Mouse (Mus musculus) CH12.LX (cell line): Measurements from ENCODE around the gene Tmem110. TPM values are rescaled to one million over a fixed set of nuclear protein-coding genes. Genes with fewer than 3 reads are reported as not detected.

Experiments used
- DNase-seq: peaks from one replicate; pipeline ENCODE4 v3.0.0-alpha.2; 2013; ENCODE audit errors: extremely low read depth
- H3K27ac ChIP-seq: 2 replicates; pipeline ENCODE4 v1.5.1; 2012; ENCODE audit warnings: low read depth, mild to moderate bottlenecking, control low read depth, moderate library complexity; ENCODE audit not compliant: insufficient read depth
- H3K27me3 ChIP-seq: replicated peaks from 2 replicates; pipeline ENCODE3; 2012; ENCODE audit warnings: inconsistent platforms
- H3K36me3 ChIP-seq, 2 experiments: replicated peaks in 1 of 2; 2 replicates each; pipeline versions ENCODE3 to v1.6.1; 2012; ENCODE audit warnings: inconsistent platforms in 1 of 2, low read length in 1 of 2, mild to moderate bottlenecking in 1 of 2, mixed read lengths in 1 of 2, moderate library complexity in 1 of 2; ENCODE audit not compliant: control insufficient read depth in 1 of 2, insufficient read depth in 1 of 2
- H3K4me1 ChIP-seq, 2 experiments: 2 replicates each; pipeline ENCODE4 v1.6.1; 2012; ENCODE audit warnings: inconsistent platforms in 1 of 2, moderate library complexity in 1 of 2; ENCODE audit not compliant: insufficient read depth in 2 of 2, control insufficient read depth in 1 of 2
- H3K4me2 ChIP-seq: 2 replicates; pipeline ENCODE4 v1.6.1; 2012; ENCODE audit warnings: low read depth, mild to moderate bottlenecking, control low read depth; ENCODE audit not compliant: poor library complexity, insufficient read depth, severe bottlenecking
- H3K4me3 ChIP-seq, 3 experiments: fragments of 150-350 bp in 1 of 3; sonication (generic) in 1 of 3; replicated peaks in 1 of 3; 2 replicates each; pipeline versions ENCODE3 to v1.5.1; 2011 to 2012; ENCODE audit warnings: low read depth in 2 of 3, low read length in 2 of 3, mild to moderate bottlenecking in 2 of 3, moderate library complexity in 2 of 3, control low read depth in 1 of 3, improper control_type of control experiment in 1 of 3, inconsistent platforms in 1 of 3, mixed read lengths in 1 of 3; ENCODE audit not compliant: poor library complexity in 1 of 3
- H3K79me2 ChIP-seq: replicated peaks from 2 replicates; pipeline ENCODE4 v1.6.1; 2012; ENCODE audit warnings: mild to moderate bottlenecking, moderate library complexity; ENCODE audit not compliant: control insufficient read depth, poor library complexity, insufficient read depth, severe bottlenecking; ENCODE audit errors: extremely low read depth
- H3K9ac ChIP-seq: 2 replicates; pipeline ENCODE4 v1.6.1; 2012; ENCODE audit warnings: low read depth, mild to moderate bottlenecking, control low read depth, moderate library complexity; ENCODE audit not compliant: insufficient read depth
- H3K9me3 ChIP-seq: replicated peaks from 2 replicates; pipeline ENCODE3; 2012; ENCODE audit warnings: low read length, inconsistent platforms, mixed read lengths
- BHLHE40 ChIP-seq: IDR thresholded peaks from 2 replicates; pipeline ENCODE4 v1.6.1; 2011; ENCODE audit warnings: mild to moderate bottlenecking, low read depth, low read length, improper control_type of control experiment
- CTCF ChIP-seq, 2 experiments: IDR thresholded peaks in 1 of 2; conservative IDR thresholded peaks in 1 of 2; 2 replicates each; pipeline ENCODE4 v1.5.1; 2011 to 2012; ENCODE audit warnings: low read depth in 2 of 2, low read length in 2 of 2, improper control_type of control experiment in 1 of 2, inconsistent platforms in 1 of 2, mild to moderate bottlenecking in 1 of 2, moderate library complexity in 1 of 2
- ELF1 ChIP-seq: IDR thresholded peaks from 2 replicates; pipeline ENCODE4 v1.6.1; 2014; ENCODE audit warnings: low read depth, mild to moderate bottlenecking, inconsistent platforms, low read length, improper control_type of control experiment
- HCFC1 ChIP-seq: IDR thresholded peaks from 2 replicates; pipeline ENCODE4 v1.6.1; 2012; ENCODE audit warnings: low read depth, mild to moderate bottlenecking, inconsistent platforms, low read length, improper control_type of control experiment
- JUN ChIP-seq: IDR thresholded peaks from 2 replicates; pipeline ENCODE4 v1.6.1; 2011; ENCODE audit warnings: low read depth, mild to moderate bottlenecking, low read length, improper control_type of control experiment, moderate library complexity; ENCODE audit not compliant: insufficient read depth
- KAT2A ChIP-seq: IDR thresholded peaks from 2 replicates; pipeline ENCODE4 v1.6.1; 2012; ENCODE audit warnings: low read length, improper control_type of control experiment, inconsistent platforms; ENCODE audit not compliant: insufficient replicate concordance
- MAX ChIP-seq: IDR thresholded peaks from 2 replicates; pipeline ENCODE4 v1.6.1; 2011; ENCODE audit warnings: low read length, improper control_type of control experiment
- MAZ ChIP-seq: IDR thresholded peaks from 2 replicates; pipeline ENCODE4 v1.6.1; 2012; ENCODE audit warnings: low read depth, mild to moderate bottlenecking, inconsistent platforms, low read length, improper control_type of control experiment, moderate library complexity
- MEF2A ChIP-seq: IDR thresholded peaks from 2 replicates; pipeline ENCODE4 v1.6.1; 2014; ENCODE audit warnings: low read depth, mild to moderate bottlenecking, inconsistent platforms, low read length, improper control_type of control experiment, borderline replicate concordance
- NELFE ChIP-seq: IDR thresholded peaks from 2 replicates; pipeline ENCODE4 v1.6.1; 2011; ENCODE audit warnings: low read depth, low read length, improper control_type of control experiment
- NRF1 ChIP-seq: IDR thresholded peaks from 2 replicates; pipeline ENCODE4 v1.6.1; 2014; ENCODE audit warnings: low read depth, mild to moderate bottlenecking, inconsistent platforms, low read length, improper control_type of control experiment, moderate library complexity
- POLR2A ChIP-seq: IDR thresholded peaks from 2 replicates; pipeline ENCODE4 v1.6.1; 2011; ENCODE audit warnings: low read depth, mild to moderate bottlenecking, improper control_type of control experiment, low read length
- POLR2AphosphoS2 ChIP-seq: IDR thresholded peaks from 2 replicates; pipeline ENCODE4 v1.6.1; 2011; ENCODE audit warnings: low read depth, low read length, improper control_type of control experiment
- RAD21 ChIP-seq: IDR thresholded peaks from 2 replicates; pipeline ENCODE4 v1.6.1; 2011; ENCODE audit warnings: low read depth, mild to moderate bottlenecking, low read length, improper control_type of control experiment, moderate library complexity
- RCOR1 ChIP-seq: conservative IDR thresholded peaks from 2 replicates; pipeline ENCODE4 v1.6.1; 2012; ENCODE audit warnings: low read depth, mild to moderate bottlenecking, inconsistent platforms, low read length, improper control_type of control experiment
- SIN3A ChIP-seq: IDR thresholded peaks from 2 replicates; pipeline ENCODE4 v1.6.1; 2012; ENCODE audit warnings: low read length, improper control_type of control experiment, inconsistent platforms
- SMC3 ChIP-seq: IDR thresholded peaks from 2 replicates; pipeline ENCODE4 v1.6.1; 2011; ENCODE audit warnings: low read depth, low read length, improper control_type of control experiment
- TCF12 ChIP-seq: IDR thresholded peaks from 2 replicates; pipeline ENCODE4 v1.6.1; 2014; ENCODE audit warnings: low read depth, mild to moderate bottlenecking, inconsistent platforms, low read length, improper control_type of control experiment
- ZC3H11A ChIP-seq: IDR thresholded peaks from 2 replicates; pipeline ENCODE4 v1.6.1; 2012; ENCODE audit warnings: low read depth, mild to moderate bottlenecking, inconsistent platforms, low read length, improper control_type of control experiment
- ZMIZ1 ChIP-seq: IDR thresholded peaks from 2 replicates; pipeline ENCODE4 v1.6.1; 2012; ENCODE audit warnings: low read depth, mild to moderate bottlenecking, inconsistent platforms, low read length, improper control_type of control experiment
- dilution Hi-C: fragments of 300-500 bp; cut with MboI; formaldehyde crosslinking; loops from 2 replicates; pipeline ENCODE4 v1.14.3; 2020; ENCODE audit warnings: low sequenced_read_pairs; ENCODE audit not compliant: extremely low pct_unique_long_range_greater_than_20kb, extremely low pct_ligation_motif_present
- in situ Hi-C: fragments of 300-500 bp; cut with MboI; formaldehyde crosslinking; loops from 3 replicates; pipeline ENCODE4 v1.14.3; 2019; ENCODE audit warnings: low sequenced_read_pairs, low pct_ligation_motif_present, low pct_unique_long_range_greater_than_20kb, mixed read lengths
- polyA plus RNA-seq: library from polyadenylated mRNA; unstranded; fragments of >175 nt; gene quantifications from 2 replicates; pipeline ENCODE4 v1.2.1, GENCODE M21; 2012; ENCODE audit warnings: low read depth; ENCODE audit not compliant: insufficient read length
- total RNA-seq, 2 experiments: library from RNA; depleted of rRNA; stranded (reverse); fragments of 300-350 nt in 1 of 2; fragments of >200 nt in 1 of 2; gene quantifications; 2 replicates each; pipeline ENCODE4 v1.2.3; 2012 to 2014

The Tmem110 gene
- total and polyA plus RNA-seq, 3 experiments, result 10.3 to 26.2 (median 19.4) TPM

- Histone ChIP-seq H3K9me3 (no peaks in the 10 kb centered on the region), H3K4me2 (no peak overlapping the region)
- TF ChIP-seq ELF1 (no peak), RCOR1 (no peak), CTCF (conservative IDR thresholded peaks at IDR 0.05 in 1 of 2, IDR thresholded peaks at IDR 0.05 in 1 of 2; ENCODE audit: low read depth in 2 of 2, low read length in 2 of 2) (no peak), MAX (no peak), ZMIZ1 (no peak), ZC3H11A (no peak), MEF2A (no peak), NRF1 (no peak), SIN3A (no peak), POLR2AphosphoS2 (no peak), KAT2A (no peak), BHLHE40 (no peak)
- TF ChIP-seq, all 38 proteins: peak for 0
- no peak overlapping the region for H3K9ac ChIP-seq
- H3K79me2 ChIP-seq, result no peaks in the 10 kb centered on the region
- DNase-seq, result no peak
- dilution Hi-C loops, result no loop called here
- peaks cover 2% of the 10 kb centered on the region for H3K27me3 ChIP-seq
- in situ Hi-C loops, result no loop called here
- peaks cover 4 to 14% of the 10 kb centered on the region in 2 experiments for H3K4me1 ChIP-seq
- H3K36me3 ChIP-seq, result no peaks in the 10 kb centered on the region
- no peak overlapping the region for H3K27ac ChIP-seq
- no peak overlapping the region for H3K4me3 ChIP-seq
Observed at GRCm38 (mm10) chr14:30912641-30913040, 87.3 kb downstream of the Tmem110 start.

- dilution Hi-C loops (no loop called here), in situ Hi-C loops (no loop called here)
Observed at GRCm38 (mm10) chr14:30913404-30913803, 88.0 kb downstream of the Tmem110 start.

More at GRCm38 (mm10) chr14:30913404-30913803, 88.0 kb downstream of the Tmem110 start:
- peaks cover 0 to 7% of the 10 kb centered on the region in 2 experiments; a peak in 2 of 4 replicates for H3K4me1 ChIP-seq
- TF ChIP-seq ELF1 (no peak), JUN (no peak), KAT2A (no peak), POLR2A (no peak), TCF12 (no peak), MAZ (no peak), HCFC1 (no peak), SMC3 (no peak), BHLHE40 (no peak), POLR2AphosphoS2 (no peak), RAD21 (no peak), NELFE (no peak), MAX (no peak)
- no peaks in the 10 kb centered on the region for H3K9me3 ChIP-seq
- H3K27ac ChIP-seq, result no peak overlapping the region
- H3K79me2 ChIP-seq, result no peaks in the 10 kb centered on the region
- H3K9ac ChIP-seq, result no peak overlapping the region
- no peak for DNase-seq
- no peaks in the 10 kb centered on the region for H3K36me3 ChIP-seq
- no peak overlapping the region for H3K4me3 ChIP-seq
- H3K4me2 ChIP-seq, result no peak overlapping the region
- H3K27me3 ChIP-seq, result peaks cover 3% of the 10 kb centered on the region
